In genomic region chr3:108165532-108166315, GRCm38 (mm10) we compare ENCODE assay signal across 9 mouse cellular contexts. TPM values are rescaled to one million over a fixed set of nuclear protein-coding genes. Genes with fewer than 3 reads are reported as not detected.
DNase-seq lines count a peak whose midpoint lies in the region; ATAC-seq lines count a peak whose summit lies in the region.
"Had no signal": no experiment of that assay in that cellular context is flagged by ENCODE, and none has a peak within 500 bp of the region (broad histone marks: within the 10 kb centered on the region; RNA-seq: fewer than 3 reads in every experiment).

No protein-coding gene starts in this region.

- no peak overlapping the region for H3K4me2 ChIP-seq in heart, embryonic 12.5 days
- no peak overlapping the region for H3K4me2 ChIP-seq in forebrain, embryonic 11.5 days (ENCODE audit: low read depth, low read length, severe bottlenecking)
- H3K4me2 ChIP-seq in intestine, embryonic 16.5 days (ENCODE audit: low read depth, low read length): no peak overlapping the region

- no peaks in the 10 kb centered on the region for H3K9me3 ChIP-seq in heart, embryonic 12.5 days (replicated peaks)
- no peaks in the 10 kb centered on the region for H3K9me3 ChIP-seq in forebrain, embryonic 11.5 days (ENCODE audit: control insufficient read depth, low read length)
- H3K9me3 ChIP-seq in intestine, embryonic 16.5 days (ENCODE audit: control insufficient read depth, low read length): no peaks in the 10 kb centered on the region

- 0 out of 2 replicates have a peak overlapping the region, but pooled peaks have one; percentile 25 for H3K9ac ChIP-seq in heart, embryonic 12.5 days
- H3K9ac ChIP-seq in forebrain, embryonic 11.5 days (ENCODE audit: low read length): no peak overlapping the region; the same call in 1 of the 2 replicates
- 0 out of 2 replicates have a peak overlapping the region, but pooled peaks have one; percentile 21 for H3K9ac ChIP-seq in intestine, embryonic 16.5 days (ENCODE audit: low read depth, low read length)

- H3K4me3 ChIP-seq in heart, embryonic 12.5 days: no peak overlapping the region
- H3K4me3 ChIP-seq in forebrain, embryonic 11.5 days (ENCODE audit: low read depth, low read length): no peak overlapping the region
- no peak overlapping the region for H3K4me3 ChIP-seq in intestine, embryonic 16.5 days (ENCODE audit: low read length)
- H3K4me3 ChIP-seq: heart, adult 2 months had no signal

- H3K36me3 ChIP-seq in heart, embryonic 12.5 days: no peaks in the 10 kb centered on the region
- H3K36me3 ChIP-seq in forebrain, embryonic 11.5 days (ENCODE audit: control insufficient read depth, insufficient read depth, low read length): no peaks in the 10 kb centered on the region
- no peaks in the 10 kb centered on the region for H3K36me3 ChIP-seq in intestine, embryonic 16.5 days (ENCODE audit: control insufficient read depth, insufficient read depth, low read length)

- peaks cover 5% of the 10 kb centered on the region for H3K4me1 ChIP-seq in heart, embryonic 12.5 days (replicated peaks)
- peaks cover 29% of the 10 kb centered on the region for H3K4me1 ChIP-seq in forebrain, embryonic 11.5 days (replicated peaks; ENCODE audit: control insufficient read depth, insufficient read depth, low read length)
- H3K4me1 ChIP-seq in intestine, embryonic 16.5 days (ENCODE audit: control insufficient read depth, insufficient read depth, low read length): peaks cover 16% of the 10 kb centered on the region

- WGBS in heart, embryonic 12.5 days: 55% methylated on average over 10 of the region's 10 CpGs
- WGBS in forebrain, embryonic 11.5 days: 16% methylated on average over 10 of the region's 10 CpGs
- WGBS in intestine, embryonic 16.5 days: 46% methylated on average over 10 of the region's 10 CpGs

- H3K27me3 ChIP-seq in heart, embryonic 12.5 days (replicated peaks): peaks cover 19% of the 10 kb centered on the region; the same call in 1 of the 2 replicates
- H3K27me3 ChIP-seq in forebrain, embryonic 11.5 days (ENCODE audit: control insufficient read depth, insufficient read depth, low read length): 0 out of 2 replicates have a peak, but pooled peaks cover 2% of the 10 kb centered on the region
- H3K27me3 ChIP-seq in intestine, embryonic 16.5 days (replicated peaks; ENCODE audit: control insufficient read depth, insufficient read depth, low read length): no peaks in the 10 kb centered on the region

- no peak for ATAC-seq in heart, embryonic 12.5 days (ENCODE audit: insufficient number of reproducible peaks, low FRiP score)
- ATAC-seq in forebrain, embryonic 11.5 days (replicated peaks; ENCODE audit: low FRiP score): 0 out of 2 replicates have a peak, but pooled peaks have one; percentile 16
- peak; percentile 49 for ATAC-seq in intestine, embryonic 16.5 days
- no peak for ATAC-seq in activated CD4-positive, CD25-positive, alpha-beta regulatory T cell, adult 4 months

- DNase-seq in heart, adult 8-10 months (ENCODE audit: low spot score): no peak
- peak; percentile 24 for DNase-seq in 3134 (ENCODE audit: extremely low read depth, insufficient read length, low spot score)
- no peak for DNase-seq in forebrain, embryonic 11.5 days (ENCODE audit: low spot score)
- DNase-seq in T-cell, adult 2 months (ENCODE audit: low spot score): no peak
- no peak for DNase-seq in spleen, postnatal 14 days (ENCODE audit: low spot score in 2 of 2)

- no peak overlapping the region for H3K27ac ChIP-seq in heart, embryonic 12.5 days (ENCODE audit: poor library complexity, severe bottlenecking)
- H3K27ac ChIP-seq in forebrain, embryonic 11.5 days (ENCODE audit: low read depth, low read length): peak overlapping the region; percentile 53; the same call in 1 of the 2 replicates
- no peak overlapping the region for H3K27ac ChIP-seq in intestine, embryonic 16.5 days (ENCODE audit: low read length)
- H3K27ac ChIP-seq: heart, adult 2 months had no signal

RNA-seq across cellular contexts. Expression of gene Gpr61, which starts 11.0 kb away (rescaled TPM):
- polyA plus RNA-seq in heart, embryonic 12.5 days (2016; fragmentation: Nextera tagmentation; extraction: Ambion mirVana): 0.19 and 0.27 TPM in 2 replicates
- not detected for total RNA-seq in heart, adult 8-10 months (2022)
- 0.25 and 0.32 TPM in 2 replicates for polyA plus RNA-seq in forebrain, embryonic 11.5 days (2014; fragmentation: Nextera tagmentation; extraction: Ambion mirVana)
- 0.11 and 0.13 TPM in 2 replicates for polyA plus RNA-seq in intestine, embryonic 16.5 days (2015; fragmentation: Nextera tagmentation; extraction: Ambion mirVana)
- polyA plus RNA-seq in activated CD4-positive, CD25-positive, alpha-beta regulatory T cell, adult 4 months (2017; shearing (Covaris generic)): not detected
- total RNA-seq: heart, adult 2 months had no signal

RNA-seq across cellular contexts. Expression of gene Gnai3, which starts 19.8 kb away (rescaled TPM):
- polyA plus RNA-seq in heart, embryonic 12.5 days (2016; fragmentation: Nextera tagmentation; extraction: Ambion mirVana): 94.9 and 97.0 TPM in 2 replicates
- total RNA-seq in heart, adult 8-10 months (2022): 10 to 100 TPM; 12.7 to 15.9 (median 13.0) TPM
- 210 and 213 TPM in 2 replicates for polyA plus RNA-seq in forebrain, embryonic 11.5 days (2014; fragmentation: Nextera tagmentation; extraction: Ambion mirVana)
- polyA plus RNA-seq in intestine, embryonic 16.5 days (2015; fragmentation: Nextera tagmentation; extraction: Ambion mirVana): 168 and 170 TPM in 2 replicates
- 100 to 1,000 TPM; 109 to 113 TPM for polyA plus RNA-seq in activated CD4-positive, CD25-positive, alpha-beta regulatory T cell, adult 4 months (2017; shearing (Covaris generic))

RNA-seq across cellular contexts. Expression of gene Amigo1, which starts 20.4 kb away (rescaled TPM):
- polyA plus RNA-seq in heart, embryonic 12.5 days (2016; fragmentation: Nextera tagmentation; extraction: Ambion mirVana): 4.5 and 5.0 TPM in 2 replicates
- 10 to 100 TPM; 17.2 to 18.9 (median 18.1) TPM for total RNA-seq in heart, adult 8-10 months (2022)
- polyA plus RNA-seq in forebrain, embryonic 11.5 days (2014; fragmentation: Nextera tagmentation; extraction: Ambion mirVana): 4.2 and 5.2 TPM in 2 replicates
- polyA plus RNA-seq in intestine, embryonic 16.5 days (2015; fragmentation: Nextera tagmentation; extraction: Ambion mirVana): 2.2 and 2.5 TPM in 2 replicates
- polyA plus RNA-seq in activated CD4-positive, CD25-positive, alpha-beta regulatory T cell, adult 4 months (2017; shearing (Covaris generic)): under 1 TPM; 0.09 to 0.19 TPM

RNA-seq across cellular contexts. Expression of gene Cyb561d1, which starts 35.3 kb away (rescaled TPM):
- polyA plus RNA-seq in heart, embryonic 12.5 days (2016; fragmentation: Nextera tagmentation; extraction: Ambion mirVana): 3.4 and 3.7 TPM in 2 replicates
- 1 to 10 TPM; 5.4 to 8.3 (median 6.5) TPM for total RNA-seq in heart, adult 8-10 months (2022)
- polyA plus RNA-seq in forebrain, embryonic 11.5 days (2014; fragmentation: Nextera tagmentation; extraction: Ambion mirVana): 3.1 and 3.2 TPM in 2 replicates
- polyA plus RNA-seq in intestine, embryonic 16.5 days (2015; fragmentation: Nextera tagmentation; extraction: Ambion mirVana): 4.2 and 4.7 TPM in 2 replicates
- polyA plus RNA-seq in activated CD4-positive, CD25-positive, alpha-beta regulatory T cell, adult 4 months (2017; shearing (Covaris generic)): 1 to 10 TPM; 5.9 to 6.9 TPM

RNA-seq across cellular contexts. Expression of gene Atxn7l2, which starts 45.0 kb away (rescaled TPM):
- polyA plus RNA-seq in heart, embryonic 12.5 days (2016; fragmentation: Nextera tagmentation; extraction: Ambion mirVana): 8.9 and 9.1 TPM in 2 replicates
- total RNA-seq in heart, adult 8-10 months (2022): 1 to 10 TPM; 1.7 to 2.7 (median 2.3) TPM
- polyA plus RNA-seq in forebrain, embryonic 11.5 days (2014; fragmentation: Nextera tagmentation; extraction: Ambion mirVana): 22.3 and 24.3 TPM in 2 replicates
- polyA plus RNA-seq in intestine, embryonic 16.5 days (2015; fragmentation: Nextera tagmentation; extraction: Ambion mirVana): 9.7 and 10.5 TPM in 2 replicates
- polyA plus RNA-seq in activated CD4-positive, CD25-positive, alpha-beta regulatory T cell, adult 4 months (2017; shearing (Covaris generic)): 1 to 10 TPM; 4.3 to 7.8 TPM

Comparison
In these comparisons a context has a peak if more than half of its experiments do, and no peak if none do; other contexts are left out.
1. ATAC-seq: peak in forebrain, embryonic 11.5 days (single experiment) and intestine, embryonic 16.5 days (single experiment); none in heart, embryonic 12.5 days (single experiment) and activated CD4-positive, CD25-positive, alpha-beta regulatory T cell, adult 4 months (single experiment).